Mouse (Mus musculus): ENCODE measurements around the gene Vmn2r54. TPM values are rescaled to one million over a fixed set of nuclear protein-coding genes. Genes with fewer than 3 reads are reported as not detected.

The Vmn2r54 gene
- not detected for polyA plus RNA-seq (2014; fragmentation: Illumina TruSeq; extraction: RNeasy Lipid Tissue Mini Kit (QIAGEN cat#74804); ENCODE audit: low read depth, low replicate concordance)

GRCm38 (mm10) chr7:12640219-12640618, at the start of gene Vmn2r54:
TSS of gene Vmn2r54 (minus strand) at chr7:12640319.

DNA sequence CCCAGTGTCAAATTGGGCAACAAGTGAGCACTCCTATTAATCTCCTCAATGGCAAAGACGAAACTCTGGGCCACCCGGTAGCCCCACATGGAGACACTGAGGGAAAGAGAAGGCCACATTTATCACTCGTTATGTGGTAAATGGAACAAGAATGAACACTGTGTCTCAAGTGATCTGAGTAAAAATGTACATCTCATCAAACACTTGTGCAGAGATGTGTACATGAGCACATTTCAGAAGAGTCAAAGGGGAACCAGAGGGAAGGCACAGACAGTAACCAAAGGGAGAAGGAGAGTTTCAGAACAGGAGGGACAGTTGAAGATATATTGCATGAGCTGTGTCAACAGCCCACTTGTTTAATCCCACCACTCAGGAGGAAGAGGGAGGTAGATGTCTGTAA, 44.8 kb upstream of the Vmn2r54 start, which contains the start of gene Vmn2r55:
Vmn2r55 (minus strand) TSS at position 101 of the 400 bp plus-strand sequence.

GRCm38 (mm10) chr7:12608688-12609087, 31.4 kb downstream of the Vmn2r54 start, which contains the start of gene Vmn2r53:
TSS of gene Vmn2r53 (minus strand) at chr7:12608788.

Other genes with a start within 250 kb of the Vmn2r54 start
- 0.85 TPM for gene Zfp551, start 217.6 kb downstream of the Vmn2r54 start, polyA plus RNA-seq (2014; fragmentation: Illumina TruSeq; extraction: RNeasy Lipid Tissue Mini Kit (QIAGEN cat#74804); ENCODE audit: low read depth, low replicate concordance)
- gene Zfp606, start 162.0 kb downstream of the Vmn2r54 start, polyA plus RNA-seq (2014; fragmentation: Illumina TruSeq; extraction: RNeasy Lipid Tissue Mini Kit (QIAGEN cat#74804); ENCODE audit: low read depth, low replicate concordance), result 12.0 TPM
- gene 2900092C05Rik, start 127.8 kb downstream of the Vmn2r54 start, polyA plus RNA-seq (2014; fragmentation: Illumina TruSeq; extraction: RNeasy Lipid Tissue Mini Kit (QIAGEN cat#74804); ENCODE audit: low read depth, low replicate concordance), result 287 TPM
- gene Vmn2r53, start 31.5 kb downstream of the Vmn2r54 start, polyA plus RNA-seq (2014; fragmentation: Illumina TruSeq; extraction: RNeasy Lipid Tissue Mini Kit (QIAGEN cat#74804); ENCODE audit: low read depth, low replicate concordance), result 0.04 TPM
- gene Vmn2r55, start 44.7 kb upstream of the Vmn2r54 start, polyA plus RNA-seq (2014; fragmentation: Illumina TruSeq; extraction: RNeasy Lipid Tissue Mini Kit (QIAGEN cat#74804); ENCODE audit: low read depth, low replicate concordance), result not detected
- not detected for gene Vmn2r56, start 94.7 kb upstream of the Vmn2r54 start, polyA plus RNA-seq (2014; fragmentation: Illumina TruSeq; extraction: RNeasy Lipid Tissue Mini Kit (QIAGEN cat#74804); ENCODE audit: low read depth, low replicate concordance)
- 12.1 TPM for gene Zscan18, start 163.3 kb upstream of the Vmn2r54 start, polyA plus RNA-seq (2014; fragmentation: Illumina TruSeq; extraction: RNeasy Lipid Tissue Mini Kit (QIAGEN cat#74804); ENCODE audit: low read depth, low replicate concordance)
- gene Zfp329, start 178.5 kb upstream of the Vmn2r54 start, polyA plus RNA-seq (2014; fragmentation: Illumina TruSeq; extraction: RNeasy Lipid Tissue Mini Kit (QIAGEN cat#74804); ENCODE audit: low read depth, low replicate concordance), result 34.9 TPM
- gene Zfp110, start 194.4 kb upstream of the Vmn2r54 start, polyA plus RNA-seq (2014; fragmentation: Illumina TruSeq; extraction: RNeasy Lipid Tissue Mini Kit (QIAGEN cat#74804); ENCODE audit: low read depth, low replicate concordance), result 179 TPM
- 16.0 TPM for gene Zfp128, start 240.9 kb upstream of the Vmn2r54 start, polyA plus RNA-seq (2014; fragmentation: Illumina TruSeq; extraction: RNeasy Lipid Tissue Mini Kit (QIAGEN cat#74804); ENCODE audit: low read depth, low replicate concordance)

Measured in testis, adult 10 weeks (tissue).